Mouse (Mus musculus) G1E-ER4 (cell line): ENCODE measurements around the gene Jazf1. TPM values are rescaled to one million over a fixed set of nuclear protein-coding genes. Genes with fewer than 3 reads are reported as not detected.

Source experiments
- GATA1 ChIP-seq: IDR thresholded peaks from one replicate; pipeline ENCODE4 v1.8.0; 2012; ENCODE audit warnings: low read length, inconsistent platforms
- polyA plus RNA-seq: library from polyadenylated mRNA; stranded (reverse); fragments of >175 nt; gene quantifications from 2 replicates; pipeline ENCODE4 v1.2.3, GENCODE M21; 2012

Jazf1 gene
- polyA plus RNA-seq, 1 experiment = not detected

DNA sequence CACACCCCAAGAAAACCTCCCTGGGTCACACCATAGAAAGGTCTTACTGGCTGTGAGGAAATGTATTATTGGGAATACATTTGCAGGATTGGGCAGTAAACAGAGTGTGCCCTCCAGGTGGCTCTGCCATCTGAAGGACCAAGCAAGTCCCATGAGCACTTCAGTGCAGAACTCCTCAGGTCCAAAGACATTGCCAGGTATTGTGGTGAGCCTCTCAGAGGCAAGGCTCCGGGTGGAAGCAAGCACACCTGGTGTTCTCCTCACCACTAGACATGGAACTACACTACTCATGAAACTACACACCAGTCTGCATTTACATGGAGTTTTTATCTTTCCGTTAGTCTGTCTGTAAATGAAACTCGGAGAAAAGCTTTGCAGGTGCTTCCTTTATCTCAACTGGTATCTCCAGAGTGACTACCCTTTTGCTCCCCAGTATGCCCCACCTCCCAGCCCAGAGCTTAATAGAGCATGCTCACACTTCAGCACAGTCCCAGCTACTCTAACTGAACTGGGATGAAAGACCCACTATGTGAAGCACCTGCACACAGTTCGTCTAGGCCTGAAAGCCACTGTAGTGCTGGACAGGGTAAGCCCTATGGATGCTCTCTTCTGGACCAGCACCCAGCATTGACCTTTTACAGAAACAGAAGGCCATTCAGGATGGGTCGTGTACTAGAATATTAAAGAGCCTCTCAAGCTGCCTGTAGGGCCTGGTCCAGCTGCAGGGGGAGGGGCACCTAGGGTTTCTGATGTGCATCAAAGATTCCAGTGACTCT lies 156.1 kb downstream of the Jazf1 start:
- no peak for TF ChIP-seq GATA1

DNA sequence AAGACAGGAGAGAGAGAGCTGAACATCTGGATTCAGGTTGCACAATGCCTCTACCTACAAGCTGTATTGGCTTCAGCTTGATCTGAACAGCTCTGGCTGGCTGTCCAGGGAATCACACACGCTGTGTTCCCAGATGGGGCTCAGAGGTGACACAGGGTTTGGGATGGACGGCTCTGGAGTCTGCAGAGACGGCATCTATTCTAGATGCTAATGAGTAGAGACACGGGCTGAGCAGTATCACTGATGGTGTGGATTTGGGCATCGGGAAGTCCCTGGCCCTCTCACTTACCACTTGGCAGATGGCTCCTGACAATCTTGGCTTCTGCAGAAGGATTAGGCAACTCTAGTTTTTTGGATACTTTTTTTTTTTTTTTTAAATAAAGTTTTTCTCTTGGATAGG lies 161.6 kb downstream of the Jazf1 start:
- no peak for TF ChIP-seq GATA1

DNA sequence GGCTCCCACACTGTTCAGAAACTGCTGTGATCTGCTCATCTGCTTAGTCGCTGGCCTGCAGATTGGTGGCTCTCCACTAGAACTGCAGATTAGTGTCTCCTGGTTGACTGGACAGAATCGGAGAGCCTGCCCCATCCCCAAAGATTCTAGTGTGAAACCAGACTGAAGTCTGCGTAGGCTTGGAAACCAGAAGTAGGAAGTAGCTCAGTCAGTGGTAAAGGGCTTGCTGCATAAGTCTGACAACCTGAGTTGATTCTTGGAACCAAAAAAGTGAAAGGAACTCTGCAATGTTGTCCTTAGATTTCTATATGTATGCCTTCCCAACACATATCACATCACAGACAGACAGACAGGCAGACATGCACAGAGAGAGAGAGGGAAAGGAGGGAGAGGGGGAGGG lies 163.3 kb downstream of the Jazf1 start:
- TF ChIP-seq GATA1 = no peak

DNA sequence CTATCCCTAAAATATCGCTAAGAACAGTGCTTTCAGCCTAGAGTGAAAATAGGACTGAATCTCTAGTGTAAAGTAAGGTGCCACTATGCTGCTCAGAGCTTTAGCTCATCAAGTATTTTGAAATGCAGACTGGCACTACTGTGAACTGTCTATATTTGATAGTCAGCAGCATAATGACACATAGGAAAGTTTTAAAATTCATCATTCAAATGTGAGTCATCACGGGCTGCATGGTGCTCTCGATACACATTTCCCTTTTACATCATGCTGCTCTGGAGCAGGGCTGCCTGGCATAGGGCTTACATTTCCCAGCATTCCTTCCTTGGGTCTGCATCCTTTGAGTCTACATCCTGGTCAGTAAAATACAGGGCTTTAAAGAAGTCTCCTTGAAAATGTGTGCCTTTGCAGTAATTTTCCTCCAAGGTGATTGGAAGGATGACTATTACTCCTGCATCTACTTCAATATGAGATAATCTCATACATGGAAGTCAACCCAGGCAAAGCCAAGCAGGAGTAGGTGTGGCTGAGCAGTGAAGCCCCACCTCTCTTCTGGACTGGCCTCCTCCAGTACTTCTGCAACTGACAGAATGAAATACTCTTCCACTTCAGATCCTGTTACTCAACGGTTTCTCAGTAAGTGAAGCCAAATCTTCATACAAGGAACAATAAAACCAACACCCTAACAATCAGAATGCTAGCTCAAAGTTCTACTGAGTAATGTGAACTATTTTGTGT lies 165.0 kb downstream of the Jazf1 start:
- no peak for TF ChIP-seq GATA1

DNA sequence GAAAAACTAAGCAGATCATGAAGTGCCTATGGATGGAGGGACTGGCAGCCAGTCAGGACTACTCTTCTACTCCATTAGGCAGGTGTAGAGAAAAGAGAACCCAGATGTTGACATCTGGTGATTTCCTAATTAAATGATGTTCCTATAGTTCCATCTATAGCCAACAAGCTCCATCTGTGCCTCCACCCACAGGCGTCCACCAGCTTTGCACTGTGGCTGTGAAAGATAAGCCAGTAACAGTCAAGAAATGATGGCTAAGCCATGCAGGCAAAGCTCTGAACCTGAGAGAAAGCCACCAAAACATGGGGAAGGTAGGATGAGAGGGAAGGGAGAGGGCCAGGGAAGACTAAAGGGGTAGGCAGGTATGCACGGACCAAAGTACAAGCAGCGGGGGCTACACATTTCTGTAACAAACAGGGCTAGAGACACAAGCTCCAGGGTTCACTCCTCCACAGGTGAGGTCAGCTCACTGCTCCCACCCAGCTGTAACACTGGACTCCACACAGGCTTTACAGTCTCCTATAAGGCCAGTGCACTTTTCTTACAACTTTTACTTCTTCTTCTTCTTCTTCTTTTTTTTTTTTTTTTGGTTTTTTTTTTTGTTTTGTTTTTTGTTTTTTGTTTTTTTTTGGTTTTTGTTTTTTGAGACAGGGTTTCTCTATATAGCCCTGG lies 168.7 kb downstream of the Jazf1 start:
- no peak for TF ChIP-seq GATA1

DNA sequence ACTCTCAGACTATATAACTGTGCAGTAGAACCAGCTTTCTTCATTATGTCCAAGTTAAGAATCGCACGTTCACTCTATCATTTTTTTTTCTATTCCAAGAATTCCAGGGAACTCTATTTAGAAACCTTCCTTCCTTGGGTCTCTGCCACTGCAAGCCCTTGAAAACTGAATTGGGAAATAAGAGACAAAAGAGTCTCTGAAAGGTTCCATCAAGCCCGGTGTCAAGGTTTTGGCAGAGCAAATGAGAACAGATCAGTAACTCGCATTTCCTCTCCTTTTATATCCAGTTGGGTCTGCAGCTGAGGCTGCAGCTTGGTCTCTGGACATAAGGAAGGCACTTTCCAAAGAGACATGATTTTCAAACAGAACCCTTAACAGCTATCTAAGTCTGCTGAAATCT lies 173.4 kb downstream of the Jazf1 start:
- no peak for TF ChIP-seq GATA1

DNA sequence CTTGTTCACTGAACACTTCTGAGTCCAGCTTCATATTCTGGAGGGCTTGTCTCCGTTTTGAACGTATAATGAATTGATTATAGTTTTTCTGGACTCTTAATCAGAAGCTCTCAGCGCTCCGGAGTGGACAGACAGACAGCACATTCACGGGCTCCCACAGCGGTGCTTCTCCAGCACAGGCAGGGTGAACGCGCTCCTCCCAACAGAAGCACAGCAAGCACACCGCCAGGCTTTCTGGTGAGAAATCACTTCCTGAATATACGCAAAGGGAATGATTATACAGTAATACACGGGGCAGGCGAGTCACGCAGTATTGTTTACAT lies 174.0 kb downstream of the Jazf1 start:
- no peak for TF ChIP-seq GATA1

DNA sequence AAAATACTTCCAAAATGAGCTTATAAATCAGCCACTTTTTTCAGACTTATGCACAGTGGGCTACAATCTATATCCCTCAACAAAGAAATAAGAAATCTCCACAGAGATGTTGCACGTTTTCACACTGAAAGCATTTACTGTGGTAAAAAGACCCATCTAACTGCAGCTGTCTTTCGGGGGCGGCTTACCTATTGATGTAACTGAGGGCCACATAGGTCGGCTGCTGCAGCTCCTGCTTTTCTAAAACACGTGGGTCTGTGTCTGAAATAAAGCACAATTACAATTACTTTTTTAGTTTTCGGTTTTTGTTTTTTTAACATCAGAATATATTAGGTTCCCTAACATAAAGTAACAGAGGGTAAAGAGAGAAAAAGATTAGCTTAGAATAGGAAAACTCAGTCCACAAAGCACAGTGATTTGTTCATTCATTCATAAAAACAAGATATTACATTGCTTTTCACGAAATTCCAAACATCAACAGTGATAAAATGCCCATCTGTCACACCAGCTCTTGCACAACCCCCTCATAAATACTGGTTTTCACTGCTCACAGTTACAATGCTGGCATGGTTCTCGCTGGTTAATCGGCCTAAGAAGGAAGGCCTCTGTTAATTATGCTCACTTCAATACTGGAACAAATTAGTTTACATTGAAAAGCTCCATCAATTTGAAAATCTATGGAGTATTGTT lies 174.5 kb downstream of the Jazf1 start:
- no peak for TF ChIP-seq GATA1

DNA sequence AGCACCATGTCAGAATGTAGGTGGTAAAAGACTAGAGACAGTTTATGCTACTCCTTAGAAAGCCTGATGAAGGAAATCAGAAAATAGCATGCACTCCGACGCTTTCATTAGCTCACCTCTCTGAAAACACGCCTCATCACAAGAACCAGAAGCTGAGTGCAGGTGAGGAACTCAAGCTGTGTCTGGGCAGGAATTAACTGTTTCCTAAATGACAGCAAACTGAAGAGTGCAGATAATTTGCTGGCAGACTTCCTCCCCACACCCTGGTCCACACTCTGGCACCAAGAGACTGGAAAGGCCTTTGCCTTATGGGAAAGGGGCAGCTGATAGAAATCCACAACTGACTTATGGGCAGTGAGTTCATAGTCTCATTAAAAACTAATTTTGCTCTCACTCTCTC lies 175.5 kb downstream of the Jazf1 start:
- no peak for TF ChIP-seq GATA1

DNA sequence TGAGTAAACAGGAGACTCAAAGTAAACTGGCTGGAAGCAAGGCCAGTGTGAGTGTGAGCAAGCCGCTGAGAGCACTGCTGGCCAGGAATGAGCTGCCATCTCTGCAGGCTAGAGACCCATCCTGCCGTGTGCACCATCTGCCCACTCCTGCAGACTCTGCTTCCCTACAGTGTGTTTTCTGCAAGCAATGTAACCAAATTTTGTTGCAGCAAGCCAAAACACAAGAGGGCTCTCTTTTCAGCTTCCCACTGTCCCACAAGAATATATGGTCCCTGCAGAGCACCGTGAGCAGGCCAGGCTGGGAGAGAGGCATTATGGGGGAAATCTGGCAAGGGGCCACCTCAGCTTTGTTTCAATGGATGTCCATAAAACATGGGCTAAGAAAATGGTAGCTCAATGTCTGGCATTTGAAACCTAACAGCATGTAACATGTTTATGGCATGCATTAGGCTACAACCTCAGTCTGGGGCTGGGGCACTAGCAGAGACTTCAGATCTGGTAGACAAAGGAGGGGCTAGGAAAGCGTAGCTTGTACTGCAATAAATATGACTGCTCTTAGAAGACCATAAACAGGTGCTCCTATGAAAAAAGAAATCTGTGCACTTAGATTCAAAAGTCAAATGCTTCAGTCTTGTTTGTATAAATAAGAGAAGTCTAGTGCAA lies 180.8 kb downstream of the Jazf1 start:
- TF ChIP-seq GATA1 = no peak

DNA sequence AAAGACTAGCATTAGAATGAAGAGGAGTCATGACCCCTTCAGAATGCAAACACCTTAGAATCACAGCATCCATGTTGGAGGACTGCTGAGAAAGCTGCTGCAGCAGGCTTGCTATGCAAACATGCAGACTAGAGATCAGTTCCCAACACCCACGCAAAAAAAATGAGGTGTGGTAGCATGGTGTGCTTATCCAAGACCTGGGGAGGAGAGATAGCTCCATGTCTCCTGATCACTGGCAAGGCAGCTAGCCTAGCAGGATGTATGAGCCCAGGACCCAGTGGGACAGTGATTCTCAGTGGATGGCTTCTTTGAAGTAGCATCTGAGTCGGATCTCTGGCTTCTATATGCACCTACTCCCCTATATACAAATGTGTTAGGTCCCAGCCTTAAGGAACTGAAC lies 184.7 kb downstream of the Jazf1 start:
- no peak for TF ChIP-seq GATA1

DNA sequence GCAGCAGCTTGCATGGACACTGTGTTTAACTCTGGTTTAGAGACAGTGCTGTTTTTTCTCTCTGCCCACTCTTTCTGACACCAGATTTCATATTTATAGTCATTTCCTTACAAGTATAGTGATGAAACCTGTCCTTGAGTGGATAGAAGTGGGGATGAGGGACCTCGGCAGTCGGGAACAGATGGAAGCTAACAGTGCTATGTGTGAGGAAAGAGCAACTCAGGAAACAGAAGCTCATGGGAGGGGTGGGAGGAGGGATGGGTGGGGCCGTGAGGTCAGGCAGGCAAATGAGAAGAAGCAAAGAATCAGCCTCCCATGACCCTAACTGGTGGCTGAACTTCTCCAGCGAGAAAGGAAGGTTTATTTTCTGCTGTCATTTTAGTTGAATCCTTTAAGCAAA lies 191.3 kb downstream of the Jazf1 start:
- TF ChIP-seq GATA1 = no peak

DNA sequence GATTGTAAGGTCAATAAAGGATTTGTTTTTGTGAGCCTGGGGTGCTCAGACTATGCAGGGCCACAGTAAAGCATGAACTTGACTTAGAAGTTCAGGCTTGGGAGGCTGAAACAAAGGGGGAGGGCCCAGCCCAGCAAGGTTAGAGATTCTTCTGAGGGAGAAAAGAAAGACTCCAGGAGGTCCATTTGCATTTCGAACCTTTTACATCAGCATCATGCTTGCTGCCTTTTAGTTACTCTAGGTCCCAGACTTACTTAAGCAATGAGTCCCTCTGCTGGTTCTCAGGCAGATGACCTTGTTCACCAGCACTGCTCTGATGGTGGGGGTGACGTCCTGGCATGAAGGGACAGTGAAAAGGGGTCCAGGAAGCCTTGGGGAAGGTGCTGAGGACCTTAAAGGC lies 197.1 kb downstream of the Jazf1 start:
- no peak for TF ChIP-seq GATA1

DNA sequence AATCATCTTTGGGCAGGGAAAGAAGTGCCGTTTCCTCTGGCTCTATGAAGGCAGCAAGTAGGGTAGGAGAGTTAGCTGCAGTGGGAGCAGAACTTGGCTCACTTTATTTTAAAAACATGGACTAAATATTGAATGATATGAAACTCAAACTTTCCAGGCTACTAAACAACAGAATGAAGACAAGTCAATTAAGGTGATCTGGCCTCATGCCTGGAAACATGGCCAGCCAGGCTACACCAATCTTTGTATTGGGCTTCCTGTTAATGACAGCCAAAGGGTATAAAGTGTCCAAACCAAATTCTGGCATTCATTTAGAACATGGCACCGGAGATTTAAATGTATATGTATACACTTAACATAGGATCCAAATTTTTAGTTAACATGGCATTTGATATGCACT lies 199.2 kb downstream of the Jazf1 start:
- TF ChIP-seq GATA1 = no peak

DNA sequence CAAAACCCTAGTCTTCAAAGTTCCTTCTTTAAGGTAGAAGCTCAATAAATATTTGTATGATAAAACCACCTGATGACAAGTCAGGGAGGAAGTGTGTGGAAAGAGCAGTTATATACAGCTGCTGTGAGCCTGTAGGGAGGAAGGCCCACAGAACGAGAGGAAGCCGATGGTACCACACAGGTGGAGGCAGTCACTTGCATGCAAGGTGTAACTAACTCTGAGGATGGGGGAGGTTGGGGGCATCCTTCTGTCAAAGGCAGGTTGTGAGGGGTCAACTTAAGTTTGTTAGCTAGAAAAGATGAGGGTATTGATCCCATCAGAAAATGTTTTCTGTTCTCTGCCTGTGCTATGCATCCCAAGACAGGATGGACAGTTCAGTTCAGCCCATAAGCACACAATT lies 200.1 kb downstream of the Jazf1 start:
- TF ChIP-seq GATA1 = no peak

DNA sequence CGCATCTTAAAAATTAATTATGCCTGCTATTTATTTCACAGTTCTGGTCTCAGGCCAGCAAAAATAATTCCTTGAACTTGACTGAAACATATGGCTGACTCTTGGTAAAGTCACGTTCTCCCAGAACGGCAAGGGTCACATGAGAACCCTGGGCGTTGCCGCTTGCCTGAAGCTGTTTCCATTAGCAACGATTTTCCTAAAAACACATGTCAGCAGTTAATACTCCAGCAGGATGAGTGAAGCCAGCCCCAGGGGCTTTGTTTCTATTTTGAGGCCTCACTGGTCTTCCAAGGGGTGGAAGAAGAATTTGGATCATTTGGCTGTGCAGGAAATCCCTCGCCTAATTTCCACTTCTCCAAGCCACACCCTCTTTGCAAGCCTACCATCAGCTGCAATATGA lies 206.5 kb downstream of the Jazf1 start:
- no peak for TF ChIP-seq GATA1
